Mouse (Mus musculus): ENCODE data around the gene Lcp2. TPM values are rescaled to one million over a fixed set of nuclear protein-coding genes. Genes with fewer than 3 reads are reported as not detected.

Lcp2 gene
- polyA plus RNA-seq, 1 experiment, result not detected

DNA sequence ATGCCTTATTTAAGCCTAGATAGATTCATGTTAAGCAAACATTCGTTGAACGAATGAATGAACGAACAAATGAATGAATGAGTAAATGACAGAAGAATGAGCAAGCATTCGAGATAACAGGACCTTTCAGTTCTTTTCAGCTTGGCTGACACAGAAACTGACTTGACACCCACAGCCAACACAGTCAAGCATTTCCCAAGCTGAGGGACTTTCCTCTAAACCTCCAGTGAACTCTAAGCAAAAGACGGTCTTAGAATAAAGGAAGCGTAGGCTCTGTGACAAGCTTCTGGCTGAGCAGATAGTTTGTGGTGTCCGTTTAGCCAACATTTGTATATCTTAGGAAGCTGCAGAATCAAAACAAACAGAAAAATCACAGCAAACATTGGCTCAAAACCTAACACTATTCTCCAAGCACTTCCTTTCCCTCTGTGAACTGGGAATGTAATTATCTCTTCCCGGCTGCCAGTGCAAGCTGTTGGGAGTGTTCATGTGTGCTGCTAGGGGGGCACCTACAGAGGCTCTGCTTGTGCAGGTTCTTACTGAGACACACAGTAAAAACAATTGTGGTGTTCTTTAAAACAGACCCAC, 39.5 kb downstream of the Lcp2 start:
- Histone ChIP-seq H3K27me3 (ENCODE audit: control insufficient read depth, insufficient read depth, low read length, poor library complexity, severe bottlenecking) (no peaks in the 10 kb centered on the region), H3K4me1 (ENCODE audit: control insufficient read depth, insufficient read depth, low read length) (no peaks in the 10 kb centered on the region), H3K4me3 (ENCODE audit: low read depth, low read length) (no peak overlapping the region), H3K27ac (ENCODE audit: insufficient read depth, low read length) (no peak overlapping the region), H3K9ac (ENCODE audit: low read depth, poor library complexity, severe bottlenecking) (no peak overlapping the region), H3K36me3 (ENCODE audit: control insufficient read depth, insufficient read depth, low read length, poor library complexity, severe bottlenecking) (no peaks in the 10 kb centered on the region), H3K9me3 (replicated peaks; ENCODE audit: control insufficient read depth, insufficient read depth, low read length, poor library complexity, severe bottlenecking) (no peaks in the 10 kb centered on the region)
- TF ChIP-seq CTCF (IDR thresholded peaks at IDR 0.05; ENCODE audit: low read depth, low read length), result no peak

- no peak overlapping the region for H3K4me3 ChIP-seq (ENCODE audit: low read depth, low read length)
- no peaks in the 10 kb centered on the region for H3K4me1 ChIP-seq (ENCODE audit: control insufficient read depth, insufficient read depth, low read length)
- no peaks in the 10 kb centered on the region for H3K27me3 ChIP-seq (ENCODE audit: control insufficient read depth, insufficient read depth, low read length, poor library complexity, severe bottlenecking)
- no peak overlapping the region for H3K9ac ChIP-seq (ENCODE audit: low read depth, poor library complexity, severe bottlenecking)
- no peak overlapping the region for H3K27ac ChIP-seq (ENCODE audit: insufficient read depth, low read length)
- no peaks in the 10 kb centered on the region for H3K36me3 ChIP-seq (ENCODE audit: control insufficient read depth, insufficient read depth, low read length, poor library complexity, severe bottlenecking)
- H3K9me3 ChIP-seq (replicated peaks; ENCODE audit: control insufficient read depth, insufficient read depth, low read length, poor library complexity, severe bottlenecking), result no peaks in the 10 kb centered on the region
- TF ChIP-seq POLR2A (IDR thresholded peaks at IDR 0.05; ENCODE audit: insufficient read depth, low read length) (no peak), CTCF (IDR thresholded peaks at IDR 0.05; ENCODE audit: low read depth, low read length) (no peak), EP300 (IDR thresholded peaks at IDR 0.05; ENCODE audit: insufficient read depth, low read depth, low read length) (no peak)
Measured at GRCm38 (mm10) chr11:34087064-34087463, 40.3 kb downstream of the Lcp2 start.

DNA sequence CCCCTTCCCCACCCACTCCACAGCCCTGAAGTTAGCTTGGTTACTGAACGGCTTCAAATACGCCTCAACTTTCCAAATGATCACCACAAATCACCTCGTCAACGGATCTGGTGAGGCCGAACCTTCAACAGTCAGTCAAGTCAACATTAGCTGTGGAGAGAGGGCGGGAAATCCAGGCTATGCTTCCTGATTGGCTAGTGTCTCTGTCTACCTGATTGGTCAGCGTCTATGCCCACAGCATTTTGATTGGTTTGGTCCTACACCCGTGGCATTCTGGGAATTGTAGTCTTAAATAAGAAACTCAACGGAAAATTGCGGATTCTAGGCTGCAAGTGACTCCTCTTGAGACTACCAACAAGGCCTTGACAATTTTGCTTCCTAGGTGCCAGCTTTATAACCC, 51.7 kb downstream of the Lcp2 start, which contains the start of gene 4930469K13Rik:
Gene 4930469K13Rik, minus strand, starts transcription at position 133 of the 400 bp plus-strand sequence.
- Histone ChIP-seq H3K9me3 (replicated peaks; ENCODE audit: control insufficient read depth, insufficient read depth, low read length, poor library complexity, severe bottlenecking) (no peaks in the 10 kb centered on the region), H3K27me3 (ENCODE audit: control insufficient read depth, insufficient read depth, low read length, poor library complexity, severe bottlenecking) (no peaks in the 10 kb centered on the region), H3K4me3 (ENCODE audit: low read depth, low read length) (no peak within 1 kb of the TSS), H3K27ac (ENCODE audit: insufficient read depth, low read length) (no peak within 1 kb of the TSS), H3K9ac (ENCODE audit: low read depth, poor library complexity, severe bottlenecking) (no peak within 1 kb of the TSS), H3K4me1 (ENCODE audit: control insufficient read depth, insufficient read depth, low read length) (no peaks in the 10 kb centered on the region), H3K36me3 (ENCODE audit: control insufficient read depth, insufficient read depth, low read length, poor library complexity, severe bottlenecking) (no peaks in the 10 kb centered on the region)
- no peak for TF ChIP-seq EP300 (IDR thresholded peaks at IDR 0.05; ENCODE audit: insufficient read depth, low read depth, low read length)
- TF ChIP-seq POLR2A (IDR thresholded peaks at IDR 0.05; ENCODE audit: insufficient read depth, low read length), result no peak
- no peak for TF ChIP-seq CTCF (IDR thresholded peaks at IDR 0.05; ENCODE audit: low read depth, low read length)

- TF ChIP-seq CTCF (IDR thresholded peaks at IDR 0.05; ENCODE audit: low read depth, low read length) (no peak), POLR2A (IDR thresholded peaks at IDR 0.05; ENCODE audit: insufficient read depth, low read length) (no peak), EP300 (IDR thresholded peaks at IDR 0.05; ENCODE audit: insufficient read depth, low read depth, low read length) (no peak)
- no peaks in the 10 kb centered on the region for H3K9me3 ChIP-seq (replicated peaks; ENCODE audit: control insufficient read depth, insufficient read depth, low read length, poor library complexity, severe bottlenecking)
- H3K9ac ChIP-seq (ENCODE audit: low read depth, poor library complexity, severe bottlenecking), result no peak overlapping the region
- H3K4me1 ChIP-seq (ENCODE audit: control insufficient read depth, insufficient read depth, low read length), result no peaks in the 10 kb centered on the region
- H3K27me3 ChIP-seq (ENCODE audit: control insufficient read depth, insufficient read depth, low read length, poor library complexity, severe bottlenecking), result no peaks in the 10 kb centered on the region
- no peak overlapping the region for H3K27ac ChIP-seq (ENCODE audit: insufficient read depth, low read length)
- no peak overlapping the region for H3K4me3 ChIP-seq (ENCODE audit: low read depth, low read length)
- no peaks in the 10 kb centered on the region for H3K36me3 ChIP-seq (ENCODE audit: control insufficient read depth, insufficient read depth, low read length, poor library complexity, severe bottlenecking)
Measured at GRCm38 (mm10) chr11:34101827-34102226, 55.1 kb downstream of the Lcp2 start.

DNA sequence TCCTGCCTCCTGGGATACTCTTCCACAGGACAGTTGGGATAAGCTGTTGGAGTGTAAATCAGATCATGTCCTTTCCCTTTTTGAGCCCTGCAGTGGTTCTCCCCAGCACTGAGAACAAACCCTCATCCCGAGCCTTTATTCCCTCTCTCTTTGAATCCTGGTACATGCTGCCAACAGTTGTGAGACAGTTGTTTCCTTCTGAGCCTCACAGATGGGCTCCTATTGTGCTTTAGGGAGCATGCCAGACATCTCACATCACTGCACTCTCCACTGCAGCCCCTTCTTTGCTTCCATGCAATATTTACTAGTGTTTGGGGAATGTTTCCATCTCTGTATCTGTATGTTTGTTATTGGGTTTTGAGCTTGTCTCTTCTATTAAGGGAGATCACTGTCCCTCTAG, 58.2 kb downstream of the Lcp2 start:
- no peaks in the 10 kb centered on the region for H3K27me3 ChIP-seq (ENCODE audit: control insufficient read depth, insufficient read depth, low read length, poor library complexity, severe bottlenecking)
- no peak for TF ChIP-seq EP300 (IDR thresholded peaks at IDR 0.05; ENCODE audit: insufficient read depth, low read depth, low read length)
- no peak for TF ChIP-seq POLR2A (IDR thresholded peaks at IDR 0.05; ENCODE audit: insufficient read depth, low read length)
- TF ChIP-seq CTCF (IDR thresholded peaks at IDR 0.05; ENCODE audit: low read depth, low read length), result no peak
- no peak overlapping the region for H3K27ac ChIP-seq (ENCODE audit: insufficient read depth, low read length)
- H3K36me3 ChIP-seq (ENCODE audit: control insufficient read depth, insufficient read depth, low read length, poor library complexity, severe bottlenecking), result no peaks in the 10 kb centered on the region
- no peaks in the 10 kb centered on the region for H3K4me1 ChIP-seq (ENCODE audit: control insufficient read depth, insufficient read depth, low read length)
- H3K9ac ChIP-seq (ENCODE audit: low read depth, poor library complexity, severe bottlenecking), result no peak overlapping the region
- H3K9me3 ChIP-seq (replicated peaks; ENCODE audit: control insufficient read depth, insufficient read depth, low read length, poor library complexity, severe bottlenecking), result no peaks in the 10 kb centered on the region
- H3K4me3 ChIP-seq (ENCODE audit: low read depth, low read length), result no peak overlapping the region

- Histone ChIP-seq H3K9ac (ENCODE audit: low read depth, poor library complexity, severe bottlenecking) (no peak overlapping the region), H3K27ac (ENCODE audit: insufficient read depth, low read length) (no peak overlapping the region), H3K4me3 (ENCODE audit: low read depth, low read length) (no peak overlapping the region), H3K4me1 (ENCODE audit: control insufficient read depth, insufficient read depth, low read length) (peaks cover 8% of the 10 kb centered on the region), H3K27me3 (ENCODE audit: control insufficient read depth, insufficient read depth, low read length, poor library complexity, severe bottlenecking) (no peaks in the 10 kb centered on the region), H3K36me3 (ENCODE audit: control insufficient read depth, insufficient read depth, low read length, poor library complexity, severe bottlenecking) (no peaks in the 10 kb centered on the region), H3K9me3 (replicated peaks; ENCODE audit: control insufficient read depth, insufficient read depth, low read length, poor library complexity, severe bottlenecking) (no peaks in the 10 kb centered on the region)
- no peak for TF ChIP-seq CTCF (IDR thresholded peaks at IDR 0.05; ENCODE audit: low read depth, low read length)
- no peak for TF ChIP-seq POLR2A (IDR thresholded peaks at IDR 0.05; ENCODE audit: insufficient read depth, low read length)
- TF ChIP-seq EP300 (IDR thresholded peaks at IDR 0.05; ENCODE audit: insufficient read depth, low read depth, low read length), result no peak
Measured at GRCm38 (mm10) chr11:34109260-34109659, 62.5 kb downstream of the Lcp2 start.

Data from ES-Bruce4 (cell line).